Mouse (Mus musculus): ENCODE measurements at regions not wholly inside any gene's neighbourhood (a gene's known extent, or its start where the extent isn't known, plus 50 kb on each side); places are given as distances from the start of the nearest gene placed in this dataset.
"Not testable (repeated sequence)": the region's sequence is repeated elsewhere in the genome, so short reads cannot be mapped to it uniquely, and the experiment has no call there.

DNA sequence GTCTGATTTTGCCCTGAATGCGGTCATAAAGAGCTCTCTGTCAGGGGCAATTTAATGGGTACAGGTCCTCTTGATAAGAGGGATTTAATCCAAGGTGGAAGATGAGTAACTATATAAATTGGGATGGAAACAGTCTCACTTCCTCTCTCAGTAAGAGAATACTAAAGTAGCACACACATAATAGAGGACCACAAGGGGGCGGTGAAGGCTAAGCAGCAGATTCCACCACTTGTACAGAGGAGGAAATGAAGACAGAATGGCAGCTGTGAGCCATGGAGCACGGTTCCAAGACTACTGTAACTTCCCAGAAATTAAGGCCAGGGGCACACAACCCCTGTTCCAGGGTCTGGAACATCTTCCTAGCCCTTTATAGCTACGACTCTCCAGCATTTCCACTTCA lies 262.6 kb upstream of the Ywhaq start:
- H3K27ac ChIP-seq (ENCODE audit: insufficient read depth, low read depth, low read length); H3K4me1 ChIP-seq (ENCODE audit: control insufficient read depth, insufficient read depth, low read length); H3K4me3 ChIP-seq (ENCODE audit: insufficient read depth, low read length): not testable (repeated sequence)

DNA sequence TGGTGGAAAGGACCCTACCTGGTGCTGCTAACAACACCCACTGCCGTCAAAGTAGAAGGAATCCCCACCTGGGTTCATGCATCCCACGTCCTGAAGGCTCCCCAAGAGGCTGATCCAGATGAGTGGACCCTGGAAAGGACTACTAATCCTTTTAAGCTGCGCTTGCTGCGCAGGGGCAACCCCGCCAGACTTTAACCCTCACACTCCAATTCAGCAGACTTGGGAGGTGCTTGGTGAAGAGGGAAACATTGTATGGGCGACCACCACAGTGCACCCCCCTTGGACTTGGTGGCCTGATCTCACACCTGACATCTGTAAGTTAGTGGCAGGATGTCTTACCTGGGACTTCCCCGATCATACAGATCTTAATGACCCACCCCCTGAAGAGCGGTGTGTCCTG lies 231.9 kb upstream of the Ywhaq start:
- not testable (repeated sequence) for H3K4me3 ChIP-seq (ENCODE audit: insufficient read depth, low read length); H3K4me1 ChIP-seq (ENCODE audit: control insufficient read depth, insufficient read depth, low read length); H3K27ac ChIP-seq (ENCODE audit: insufficient read depth, low read depth, low read length)

DNA sequence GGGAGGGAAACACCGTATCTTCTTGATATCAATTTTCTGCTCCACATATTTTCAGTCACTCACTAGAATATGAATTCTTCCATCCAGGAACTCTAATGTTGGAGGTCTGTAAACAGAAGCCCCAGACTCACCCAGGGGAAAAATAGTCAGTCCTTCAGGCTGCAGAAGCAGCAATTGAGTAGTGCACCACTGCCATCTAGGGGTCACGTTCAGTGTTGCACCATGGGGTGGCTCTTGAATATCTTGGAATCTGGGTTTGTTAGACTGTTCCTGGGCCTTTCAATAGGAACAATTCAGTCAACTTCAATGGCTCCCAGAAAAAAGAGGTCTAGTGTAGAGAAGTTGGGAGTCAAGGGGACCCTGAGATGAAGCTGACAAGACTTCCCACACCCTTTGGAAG lies 196.3 kb upstream of the Ywhaq start:
- H3K27ac ChIP-seq (ENCODE audit: insufficient read depth, low read depth, low read length); H3K4me1 ChIP-seq (ENCODE audit: control insufficient read depth, insufficient read depth, low read length); H3K4me3 ChIP-seq (ENCODE audit: insufficient read depth, low read length): not testable (repeated sequence)
- peak; percentile 57 for TF ChIP-seq CTCF (IDR thresholded peaks at IDR 0.05; ENCODE audit: low read depth, low read length)

DNA sequence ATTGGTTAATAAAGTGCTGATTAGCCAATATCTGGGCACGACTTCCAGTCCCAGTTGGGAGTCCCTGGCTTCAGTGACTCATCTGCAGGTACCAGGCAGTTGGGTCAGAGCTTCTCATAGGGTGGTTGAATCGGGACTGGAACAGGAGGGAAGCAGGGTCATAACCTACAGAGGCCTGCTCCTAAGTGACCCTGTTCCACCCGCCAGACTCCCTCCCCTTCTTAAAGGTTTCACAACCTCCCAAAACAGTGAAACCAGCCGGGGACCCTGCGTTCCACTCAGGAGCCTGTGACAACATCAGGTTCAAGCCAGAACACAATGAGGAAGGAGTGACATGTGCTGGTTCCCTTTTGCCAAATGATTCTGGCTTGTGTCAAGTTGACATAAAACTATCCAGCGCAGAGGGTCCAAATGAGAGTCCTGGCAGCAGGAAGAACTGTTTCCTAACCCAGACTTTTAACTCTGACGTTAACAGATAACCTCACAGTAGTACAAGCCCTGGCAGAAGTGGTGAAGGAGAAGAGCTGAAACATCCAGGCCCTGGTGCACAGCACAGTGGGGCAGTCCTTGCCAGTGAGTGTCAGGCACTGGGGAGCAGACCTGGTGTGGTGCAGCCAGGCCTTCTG lies 151.1 kb upstream of the Ywhaq start:
- TF ChIP-seq POLR2A (IDR thresholded peaks at IDR 0.05; ENCODE audit: borderline replicate concordance, low read depth, low read length) (no peak), CTCF (IDR thresholded peaks at IDR 0.05; ENCODE audit: low read depth, low read length) (no peak)
- no peak overlapping the region for H3K27ac ChIP-seq (ENCODE audit: insufficient read depth, low read depth, low read length)
- no peaks in the 10 kb centered on the region for H3K4me1 ChIP-seq (ENCODE audit: control insufficient read depth, insufficient read depth, low read length)
- H3K4me3 ChIP-seq (ENCODE audit: insufficient read depth, low read length) = no peak overlapping the region

DNA sequence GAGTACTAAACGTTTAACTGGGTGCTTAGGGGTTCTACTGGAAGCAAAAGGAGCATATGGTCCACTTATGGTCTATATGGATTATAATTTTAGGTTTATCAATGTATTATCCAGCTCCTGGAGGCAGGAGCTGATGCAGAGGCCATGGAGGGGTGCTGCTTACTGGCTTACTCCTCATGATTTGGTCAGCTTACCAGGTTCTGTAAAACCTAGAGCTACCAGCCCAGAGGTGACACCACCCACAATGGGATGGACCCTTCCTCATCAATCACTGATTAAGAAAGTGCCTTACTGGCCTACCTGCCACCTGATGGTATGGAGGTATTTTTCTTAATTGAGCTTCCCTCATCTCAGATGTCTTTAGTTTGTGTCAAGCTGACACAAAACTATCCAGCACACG lies 126.5 kb upstream of the Ywhaq start:
- H3K4me1 ChIP-seq (ENCODE audit: control insufficient read depth, insufficient read depth, low read length); H3K4me3 ChIP-seq (ENCODE audit: insufficient read depth, low read length); H3K27ac ChIP-seq (ENCODE audit: insufficient read depth, low read depth, low read length): not testable (repeated sequence)

DNA sequence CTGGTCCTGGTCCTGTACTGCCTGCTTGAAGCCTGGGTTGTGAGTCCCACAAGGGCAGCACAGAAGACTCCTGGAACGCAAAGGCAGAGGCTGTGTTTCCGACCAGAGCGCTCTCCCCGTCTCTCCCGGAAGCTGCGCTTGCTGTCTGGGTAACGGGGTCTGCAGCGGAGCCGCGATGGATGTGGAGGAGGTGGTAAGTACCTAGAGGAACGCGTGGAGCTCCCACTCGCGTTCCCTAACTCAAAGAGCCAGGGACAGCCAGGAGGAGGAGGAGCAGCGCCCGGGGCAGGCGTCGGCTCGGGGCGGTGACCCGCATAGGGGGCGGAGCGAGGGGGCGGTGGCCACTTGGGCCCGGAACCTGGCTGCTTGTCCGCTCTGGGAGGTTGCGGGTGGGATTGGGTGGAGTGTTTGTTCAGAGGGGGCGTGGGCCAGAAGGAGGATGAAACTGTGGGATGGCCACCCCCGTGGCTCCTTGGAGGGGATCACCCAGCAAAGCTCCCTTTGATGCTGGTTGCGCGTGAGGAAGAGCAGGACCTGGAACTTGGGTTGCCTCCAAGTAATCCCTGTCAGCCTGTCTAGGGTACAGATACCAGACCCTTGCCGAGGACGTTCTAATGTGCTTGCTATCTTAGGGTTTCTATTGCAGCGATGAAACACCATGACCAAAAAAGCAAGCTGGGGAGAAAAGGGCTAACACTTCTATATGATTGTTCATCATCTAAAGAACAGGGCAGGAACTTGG lies 125.9 kb upstream of the Ywhaq start:
- not testable (repeated sequence) for H3K4me1 ChIP-seq (ENCODE audit: control insufficient read depth, insufficient read depth, low read length); H3K27ac ChIP-seq (ENCODE audit: insufficient read depth, low read depth, low read length)
- peak overlapping the region; percentile 67 for H3K4me3 ChIP-seq (ENCODE audit: insufficient read depth, low read length)

DNA sequence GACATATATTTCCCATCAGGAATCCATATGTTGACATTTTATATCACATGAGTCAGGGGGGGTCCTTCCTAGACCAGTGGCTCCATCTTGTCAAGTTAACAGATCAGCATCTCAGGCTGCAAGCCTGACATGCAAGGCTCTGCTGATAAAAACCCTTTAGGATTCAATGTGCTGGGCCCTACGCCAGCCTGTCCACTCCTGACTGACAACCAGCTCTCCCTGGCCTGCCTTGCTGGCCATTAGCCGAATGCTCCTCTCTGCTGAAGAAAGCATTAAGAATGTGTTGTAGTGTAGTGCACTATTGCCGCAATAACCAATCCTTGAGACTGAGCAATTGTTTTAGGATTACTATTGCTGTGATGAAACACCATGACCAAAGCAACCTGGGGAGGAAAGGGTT lies 114.3 kb upstream of the Ywhaq start:
- no peak for TF ChIP-seq POLR2A (IDR thresholded peaks at IDR 0.05; ENCODE audit: borderline replicate concordance, low read depth, low read length)
- TF ChIP-seq CTCF (IDR thresholded peaks at IDR 0.05; ENCODE audit: low read depth, low read length) = no peak
- Histone ChIP-seq H3K4me1 (ENCODE audit: control insufficient read depth, insufficient read depth, low read length) (no peaks in the 10 kb centered on the region), H3K27ac (ENCODE audit: insufficient read depth, low read depth, low read length) (no peak overlapping the region), H3K4me3 (ENCODE audit: insufficient read depth, low read length) (no peak overlapping the region)

DNA sequence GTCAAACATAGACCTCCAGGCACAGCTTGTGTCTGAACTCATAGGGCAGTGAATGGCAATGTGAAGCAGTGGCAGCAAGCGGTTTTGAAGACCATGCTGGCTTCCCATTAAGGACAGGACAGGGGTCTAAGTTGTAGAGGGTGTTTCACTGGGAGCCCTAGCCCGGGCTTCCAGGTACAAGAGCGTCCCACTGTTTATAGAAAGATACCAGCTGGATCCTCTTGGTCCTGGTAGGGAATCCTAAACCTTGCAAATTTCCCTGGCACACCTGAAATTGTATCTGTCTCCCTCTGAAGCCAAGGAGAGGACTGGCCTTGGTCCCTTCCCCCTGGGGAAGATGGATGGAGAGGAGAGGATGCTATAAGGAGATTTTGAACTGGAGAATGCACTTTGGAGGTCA lies 111.9 kb upstream of the Ywhaq start:
- H3K4me3 ChIP-seq (ENCODE audit: insufficient read depth, low read length); H3K4me1 ChIP-seq (ENCODE audit: control insufficient read depth, insufficient read depth, low read length); H3K27ac ChIP-seq (ENCODE audit: insufficient read depth, low read depth, low read length): not testable (repeated sequence)

DNA sequence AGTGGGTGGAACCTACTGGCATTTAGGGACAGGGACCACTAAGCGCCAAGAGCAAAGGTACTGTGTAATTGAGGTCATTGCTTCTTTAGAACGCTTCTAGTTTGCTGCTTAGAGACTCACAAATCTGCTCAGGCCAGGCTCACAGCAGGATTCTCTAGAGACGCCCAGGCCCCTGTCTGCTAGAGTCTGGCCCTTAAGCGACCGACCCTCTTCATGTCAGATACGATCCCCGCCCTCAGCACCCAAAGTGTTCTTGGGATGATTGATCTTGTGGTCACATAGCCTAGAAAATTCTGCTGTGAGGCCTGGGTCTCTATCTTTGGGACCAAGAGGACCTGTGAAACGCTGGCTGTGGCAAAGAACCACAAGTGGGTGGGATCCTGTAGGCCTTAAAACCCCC lies 109.9 kb upstream of the Ywhaq start:
- not testable (repeated sequence) for H3K4me3 ChIP-seq (ENCODE audit: insufficient read depth, low read length); H3K27ac ChIP-seq (ENCODE audit: insufficient read depth, low read depth, low read length); H3K4me1 ChIP-seq (ENCODE audit: control insufficient read depth, insufficient read depth, low read length)

DNA sequence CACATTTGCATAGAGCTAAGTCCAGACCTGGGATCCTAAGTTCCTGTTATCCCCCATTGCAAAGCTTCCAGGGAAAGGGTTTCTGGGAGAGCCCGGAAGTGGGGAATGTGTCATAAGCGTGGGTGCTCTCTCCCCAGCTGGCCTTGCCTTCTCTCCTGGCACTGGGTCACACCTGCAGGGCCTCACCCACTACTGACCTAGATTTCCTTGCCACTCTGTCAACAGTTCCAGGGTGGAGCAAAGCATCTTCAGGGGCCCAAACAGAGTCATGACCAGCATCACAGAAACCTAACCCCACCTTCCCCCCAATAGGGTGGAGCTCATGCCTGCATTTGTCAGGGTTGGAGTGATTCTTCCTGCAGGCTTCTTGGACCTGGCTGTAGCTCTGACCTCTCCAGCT lies 109.5 kb upstream of the Ywhaq start:
- H3K27ac ChIP-seq (ENCODE audit: insufficient read depth, low read depth, low read length); H3K4me1 ChIP-seq (ENCODE audit: control insufficient read depth, insufficient read depth, low read length); H3K4me3 ChIP-seq (ENCODE audit: insufficient read depth, low read length): not testable (repeated sequence)

DNA sequence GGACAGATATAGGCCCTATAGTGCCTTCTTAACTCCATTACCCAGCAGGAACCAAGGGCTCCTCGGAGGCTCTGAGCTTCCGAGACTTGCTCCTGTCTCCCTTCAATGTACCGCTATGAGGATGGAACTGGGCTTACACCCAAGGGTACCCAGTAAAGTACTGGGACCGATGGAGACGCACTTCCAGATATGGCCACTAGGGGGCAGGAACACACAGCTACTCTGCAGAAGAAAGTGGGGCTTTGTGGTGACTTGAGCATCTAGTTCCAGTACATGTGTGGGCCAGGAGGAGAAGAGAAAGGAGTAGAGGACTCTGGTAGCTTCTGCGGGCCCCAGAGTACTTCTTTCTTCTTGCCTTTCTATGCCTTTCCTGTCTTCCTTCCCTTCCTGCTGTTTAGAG lies 108.1 kb upstream of the Ywhaq start:
- not testable (repeated sequence) for H3K4me1 ChIP-seq (ENCODE audit: control insufficient read depth, insufficient read depth, low read length); H3K27ac ChIP-seq (ENCODE audit: insufficient read depth, low read depth, low read length); H3K4me3 ChIP-seq (ENCODE audit: insufficient read depth, low read length)
- TF ChIP-seq CTCF (IDR thresholded peaks at IDR 0.05; ENCODE audit: low read depth, low read length) = peak; percentile 54

DNA sequence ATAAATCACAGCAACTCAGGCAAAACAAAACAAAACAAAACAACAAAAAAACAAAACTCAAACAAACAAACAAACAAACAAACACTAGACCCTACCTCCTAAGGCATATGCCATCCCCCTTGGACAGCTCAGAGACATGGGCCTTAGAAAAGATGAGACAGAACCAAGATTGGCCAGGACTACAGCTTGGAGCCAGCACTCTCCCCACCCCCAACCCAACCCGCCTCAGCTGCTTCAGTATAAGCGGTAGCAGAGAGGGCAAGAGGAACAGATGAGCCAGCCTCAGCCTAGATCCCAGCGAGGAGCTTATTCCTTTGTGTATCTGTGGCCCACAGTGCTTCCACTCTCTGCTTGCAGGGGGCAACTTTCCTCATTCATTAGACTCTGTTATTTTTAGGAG lies 105.2 kb upstream of the Ywhaq start:
- TF ChIP-seq CTCF (IDR thresholded peaks at IDR 0.05; ENCODE audit: low read depth, low read length) = no peak
- no peak for TF ChIP-seq POLR2A (IDR thresholded peaks at IDR 0.05; ENCODE audit: borderline replicate concordance, low read depth, low read length)
- Histone ChIP-seq H3K27ac (ENCODE audit: insufficient read depth, low read depth, low read length) (no peak overlapping the region), H3K4me3 (ENCODE audit: insufficient read depth, low read length) (no peak overlapping the region), H3K4me1 (ENCODE audit: control insufficient read depth, insufficient read depth, low read length) (no peaks in the 10 kb centered on the region)

All from bone marrow macrophage, adult 2 months (primary cell).